Mouse (Mus musculus): ENCODE measurements around the gene Ascc2. TPM values are rescaled to one million over a fixed set of nuclear protein-coding genes. Genes with fewer than 3 reads are reported as not detected.

Ascc2 gene
- polyA plus RNA-seq, 1 experiment from 2014 or later = 36.7 TPM

GRCm38 (mm10) chr11:4671736-4672135 is 34.2 kb downstream of the Ascc2 start:
- no peaks in the 10 kb centered on the region for H3K27me3 ChIP-seq (ENCODE audit: control insufficient read depth, insufficient read depth, low read length)
- peaks cover 6% of the 10 kb centered on the region; the same call in 1 of the 2 replicates for H3K36me3 ChIP-seq (ENCODE audit: control insufficient read depth, insufficient read depth, low read length)
- no peak overlapping the region for H3K9ac ChIP-seq (ENCODE audit: low read length)
- H3K4me3 ChIP-seq (ENCODE audit: low read depth, low read length) = no peak overlapping the region
- H3K27ac ChIP-seq (ENCODE audit: low read depth, low read length) = no peak overlapping the region
- no peak for DNase-seq (ENCODE audit: low spot score)
- no peak overlapping the region for H3K4me2 ChIP-seq (ENCODE audit: low read depth, low read length, severe bottlenecking)
- H3K4me1 ChIP-seq (replicated peaks; ENCODE audit: control insufficient read depth, insufficient read depth, low read length) = no peaks in the 10 kb centered on the region
- H3K9me3 ChIP-seq (ENCODE audit: control insufficient read depth, low read length) = no peaks in the 10 kb centered on the region
- 92% methylated on average over 4 of the region's 4 CpGs for WGBS
- ATAC-seq (replicated peaks; ENCODE audit: low FRiP score) = no peak

- H3K27me3 ChIP-seq (ENCODE audit: control insufficient read depth, insufficient read depth, low read length) = no peaks in the 10 kb centered on the region
- H3K4me1 ChIP-seq (replicated peaks; ENCODE audit: control insufficient read depth, insufficient read depth, low read length) = no peaks in the 10 kb centered on the region
- DNase-seq (ENCODE audit: low spot score) (no peak), ATAC-seq (replicated peaks; ENCODE audit: low FRiP score) (no peak)
- peaks cover 6% of the 10 kb centered on the region; the same call in 1 of the 2 replicates for H3K36me3 ChIP-seq (ENCODE audit: control insufficient read depth, insufficient read depth, low read length)
- no peak overlapping the region for H3K4me3 ChIP-seq (ENCODE audit: low read depth, low read length)
- no peak overlapping the region for H3K4me2 ChIP-seq (ENCODE audit: low read depth, low read length, severe bottlenecking)
- no peaks in the 10 kb centered on the region for H3K9me3 ChIP-seq (ENCODE audit: control insufficient read depth, low read length)
- no peak overlapping the region for H3K9ac ChIP-seq (ENCODE audit: low read length)
- no peak overlapping the region for H3K27ac ChIP-seq (ENCODE audit: low read depth, low read length)
- 96% methylated on average over 1 of the region's 1 CpGs for WGBS
Observed at GRCm38 (mm10) chr11:4674593-4674992, 37.0 kb downstream of the Ascc2 start.

- H3K27me3 ChIP-seq (ENCODE audit: control insufficient read depth, insufficient read depth, low read length) = no peaks in the 10 kb centered on the region
- ATAC-seq (replicated peaks; ENCODE audit: low FRiP score) (no peak), DNase-seq (ENCODE audit: low spot score) (no peak)
- H3K4me3 ChIP-seq (ENCODE audit: low read depth, low read length) = no peak overlapping the region
- peaks cover 6% of the 10 kb centered on the region; the same call in 1 of the 2 replicates for H3K36me3 ChIP-seq (ENCODE audit: control insufficient read depth, insufficient read depth, low read length)
- 96% methylated on average over 6 of the region's 6 CpGs for WGBS
- H3K4me1 ChIP-seq (replicated peaks; ENCODE audit: control insufficient read depth, insufficient read depth, low read length) = no peaks in the 10 kb centered on the region
- no peaks in the 10 kb centered on the region for H3K9me3 ChIP-seq (ENCODE audit: control insufficient read depth, low read length)
- no peak overlapping the region for H3K27ac ChIP-seq (ENCODE audit: low read depth, low read length)
- H3K9ac ChIP-seq (ENCODE audit: low read length) = no peak overlapping the region
- H3K4me2 ChIP-seq (ENCODE audit: low read depth, low read length, severe bottlenecking) = no peak overlapping the region
Observed at GRCm38 (mm10) chr11:4675126-4675562, 37.6 kb downstream of the Ascc2 start.

- no peak for ATAC-seq (replicated peaks; ENCODE audit: low FRiP score)
- H3K36me3 ChIP-seq (ENCODE audit: control insufficient read depth, insufficient read depth, low read length) = peaks cover 6% of the 10 kb centered on the region; the same call in 1 of the 2 replicates
Observed at GRCm38 (mm10) chr11:4675693-4676092, 38.1 kb downstream of the Ascc2 start.

GRCm38 (mm10) chr11:4677250-4677872 is 39.8 kb downstream of the Ascc2 start:
- Histone ChIP-seq H3K9me3 (ENCODE audit: control insufficient read depth, low read length) (no peaks in the 10 kb centered on the region), H3K4me3 (ENCODE audit: low read depth, low read length) (no peak overlapping the region), H3K36me3 (ENCODE audit: control insufficient read depth, insufficient read depth, low read length) (peaks cover 6% of the 10 kb centered on the region; the same call in 1 of the 2 replicates), H3K9ac (ENCODE audit: low read length) (no peak overlapping the region), H3K27ac (ENCODE audit: low read depth, low read length) (no peak overlapping the region), H3K27me3 (ENCODE audit: control insufficient read depth, insufficient read depth, low read length) (no peaks in the 10 kb centered on the region), H3K4me1 (replicated peaks; ENCODE audit: control insufficient read depth, insufficient read depth, low read length) (no peaks in the 10 kb centered on the region), H3K4me2 (ENCODE audit: low read depth, low read length, severe bottlenecking) (no peak overlapping the region)
- no peak for DNase-seq (ENCODE audit: low spot score)
- 92% methylated on average over 7 of the region's 7 CpGs for WGBS
- ATAC-seq (replicated peaks; ENCODE audit: low FRiP score) = no peak

More at GRCm38 (mm10) chr11:4675693-4676092, 38.1 kb downstream of the Ascc2 start:
- DNase-seq (ENCODE audit: low spot score) = no peak
- no peak overlapping the region for H3K27ac ChIP-seq (ENCODE audit: low read depth, low read length)
- 91% methylated on average over 6 of the region's 6 CpGs for WGBS
- H3K4me3 ChIP-seq (ENCODE audit: low read depth, low read length) = no peak overlapping the region
- no peaks in the 10 kb centered on the region for H3K4me1 ChIP-seq (replicated peaks; ENCODE audit: control insufficient read depth, insufficient read depth, low read length)
- no peaks in the 10 kb centered on the region for H3K9me3 ChIP-seq (ENCODE audit: control insufficient read depth, low read length)
- H3K9ac ChIP-seq (ENCODE audit: low read length) = no peak overlapping the region
- no peaks in the 10 kb centered on the region for H3K27me3 ChIP-seq (ENCODE audit: control insufficient read depth, insufficient read depth, low read length)
- no peak overlapping the region for H3K4me2 ChIP-seq (ENCODE audit: low read depth, low read length, severe bottlenecking)

GRCm38 (mm10) chr11:4678700-4679440 is 41.3 kb downstream of the Ascc2 start:
- Histone ChIP-seq H3K9ac (ENCODE audit: low read length) (no peak overlapping the region), H3K27me3 (ENCODE audit: control insufficient read depth, insufficient read depth, low read length) (no peaks in the 10 kb centered on the region), H3K4me1 (replicated peaks; ENCODE audit: control insufficient read depth, insufficient read depth, low read length) (no peaks in the 10 kb centered on the region), H3K9me3 (ENCODE audit: control insufficient read depth, low read length) (no peaks in the 10 kb centered on the region), H3K4me2 (ENCODE audit: low read depth, low read length, severe bottlenecking) (no peak overlapping the region), H3K36me3 (ENCODE audit: control insufficient read depth, insufficient read depth, low read length) (peaks cover 5% of the 10 kb centered on the region; the same call in 1 of the 2 replicates), H3K27ac (ENCODE audit: low read depth, low read length) (no peak overlapping the region), H3K4me3 (ENCODE audit: low read depth, low read length) (no peak overlapping the region)
- DNase-seq (ENCODE audit: low spot score) (no peak), ATAC-seq (replicated peaks; ENCODE audit: low FRiP score) (no peak)
- WGBS = 86% methylated on average over 13 of the region's 13 CpGs

GRCm38 (mm10) chr11:4679441-4679832 is 41.9 kb downstream of the Ascc2 start:
- ATAC-seq (replicated peaks; ENCODE audit: low FRiP score) = no peak
- no peak overlapping the region for H3K9ac ChIP-seq (ENCODE audit: low read length)
- WGBS = 93% methylated on average over 12 of the region's 12 CpGs

GRCm38 (mm10) chr11:4680126-4680525 is 42.6 kb downstream of the Ascc2 start:
- Histone ChIP-seq H3K36me3 (ENCODE audit: control insufficient read depth, insufficient read depth, low read length) (peaks cover 5% of the 10 kb centered on the region; the same call in 1 of the 2 replicates), H3K27ac (ENCODE audit: low read depth, low read length) (no peak overlapping the region), H3K9me3 (ENCODE audit: control insufficient read depth, low read length) (no peaks in the 10 kb centered on the region), H3K4me1 (replicated peaks; ENCODE audit: control insufficient read depth, insufficient read depth, low read length) (no peaks in the 10 kb centered on the region), H3K4me2 (ENCODE audit: low read depth, low read length, severe bottlenecking) (no peak overlapping the region), H3K4me3 (ENCODE audit: low read depth, low read length) (no peak overlapping the region), H3K9ac (ENCODE audit: low read length) (no peak overlapping the region), H3K27me3 (ENCODE audit: control insufficient read depth, insufficient read depth, low read length) (no peaks in the 10 kb centered on the region)
- ATAC-seq (replicated peaks; ENCODE audit: low FRiP score) (no peak), DNase-seq (ENCODE audit: low spot score) (no peak)
- WGBS = 61% methylated on average over 3 of the region's 3 CpGs

More at GRCm38 (mm10) chr11:4679441-4679832, 41.9 kb downstream of the Ascc2 start:
- Histone ChIP-seq H3K9me3 (ENCODE audit: control insufficient read depth, low read length) (no peaks in the 10 kb centered on the region), H3K4me2 (ENCODE audit: low read depth, low read length, severe bottlenecking) (no peak overlapping the region), H3K4me3 (ENCODE audit: low read depth, low read length) (no peak overlapping the region), H3K36me3 (ENCODE audit: control insufficient read depth, insufficient read depth, low read length) (peaks cover 5% of the 10 kb centered on the region; the same call in 1 of the 2 replicates), H3K27me3 (ENCODE audit: control insufficient read depth, insufficient read depth, low read length) (no peaks in the 10 kb centered on the region), H3K4me1 (replicated peaks; ENCODE audit: control insufficient read depth, insufficient read depth, low read length) (no peaks in the 10 kb centered on the region), H3K27ac (ENCODE audit: low read depth, low read length) (no peak overlapping the region)
- DNase-seq (ENCODE audit: low spot score) = no peak

Measured in forebrain, embryonic 11.5 days (tissue).